Mouse (Mus musculus): ENCODE data around the gene Ppp1r9b.
A peak's percentile ranks its signal among the peaks of the same experiment; 100 is the strongest.

Ppp1r9b gene

DNA sequence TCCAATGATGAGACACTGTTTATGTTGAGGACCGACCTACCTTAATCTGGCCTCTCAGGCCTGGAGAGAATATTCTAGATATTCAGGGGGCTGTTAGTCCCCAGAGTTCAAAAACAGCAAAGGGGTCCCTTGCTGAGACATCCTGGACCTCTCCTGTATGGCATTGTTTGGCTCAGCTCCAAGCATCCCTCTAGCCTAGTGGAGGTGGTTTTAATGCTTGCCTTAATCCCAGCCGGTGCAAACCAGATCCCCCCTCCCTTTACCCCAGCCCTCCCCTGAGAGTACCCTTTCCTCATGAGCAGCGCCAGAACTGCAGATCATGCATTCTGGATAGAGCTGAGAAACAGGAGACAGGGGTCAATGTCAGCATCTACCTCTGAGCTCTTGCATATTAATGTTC, 21.7 kb downstream of the Ppp1r9b start:
- DNase-seq (ENCODE audit: inconsistent age in 2 of 2, low spot score in 1 of 2) = no peak

DNA sequence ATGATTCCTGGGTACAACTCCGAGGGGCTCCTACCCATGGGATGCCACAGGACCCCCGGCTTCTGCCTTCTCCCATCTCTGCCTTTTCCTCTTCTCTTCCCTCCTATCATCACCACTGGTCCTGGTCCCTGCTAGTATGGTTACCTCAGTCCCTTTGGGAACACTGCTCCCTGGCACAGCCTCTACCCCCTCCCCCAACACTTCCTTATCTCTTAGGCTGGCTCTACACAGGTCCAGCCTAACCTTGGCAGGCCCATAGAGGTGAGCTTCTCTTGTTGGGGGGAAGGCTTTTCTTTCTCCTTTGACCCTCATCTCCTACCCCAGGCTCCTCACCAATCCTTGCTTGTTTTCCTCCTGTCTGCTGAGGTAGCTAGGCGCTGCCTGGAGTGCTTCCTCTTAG, 24.6 kb downstream of the Ppp1r9b start:
- DNase-seq (ENCODE audit: inconsistent age in 2 of 2, low spot score in 1 of 2) = no peak

DNA sequence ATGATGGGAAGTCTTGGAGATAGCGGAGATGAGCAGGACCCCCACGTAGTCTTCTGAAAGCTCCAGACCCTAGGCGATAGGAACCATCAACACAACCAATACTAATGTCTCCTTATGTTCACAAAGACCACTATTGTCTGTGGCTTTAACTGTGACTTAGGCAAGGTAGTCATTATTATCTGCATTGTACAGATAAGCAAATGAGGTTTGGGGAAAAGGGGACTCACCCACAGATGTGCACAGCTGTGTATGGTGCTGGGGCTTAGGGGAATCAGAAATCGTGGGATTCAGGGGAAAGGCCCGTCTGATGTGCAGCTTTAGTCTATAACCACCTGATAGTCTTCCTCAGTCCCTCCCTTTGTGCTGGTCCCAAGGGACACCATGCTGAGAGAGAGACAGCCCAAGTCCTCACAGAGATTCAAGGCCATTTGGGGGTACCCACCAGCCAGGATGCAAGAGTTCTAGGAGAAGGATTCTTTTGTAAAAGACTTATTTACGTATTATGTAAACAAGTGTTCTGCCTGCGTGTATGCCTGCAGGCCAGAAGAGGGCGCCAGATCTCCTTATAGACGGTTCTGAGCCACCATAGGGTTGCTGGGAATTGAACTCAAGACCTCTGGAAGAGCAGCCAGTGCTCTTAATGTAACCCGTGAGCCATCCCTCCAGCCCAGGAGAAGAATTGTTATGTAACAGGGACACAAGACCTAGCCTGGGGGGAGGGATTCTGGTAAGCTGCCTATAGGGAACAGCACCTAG, 31.6 kb downstream of the Ppp1r9b start:
- peak in 1 of 2 experiments; percentile 28 for DNase-seq (ENCODE audit: inconsistent age in 2 of 2, low spot score in 1 of 2)

DNA sequence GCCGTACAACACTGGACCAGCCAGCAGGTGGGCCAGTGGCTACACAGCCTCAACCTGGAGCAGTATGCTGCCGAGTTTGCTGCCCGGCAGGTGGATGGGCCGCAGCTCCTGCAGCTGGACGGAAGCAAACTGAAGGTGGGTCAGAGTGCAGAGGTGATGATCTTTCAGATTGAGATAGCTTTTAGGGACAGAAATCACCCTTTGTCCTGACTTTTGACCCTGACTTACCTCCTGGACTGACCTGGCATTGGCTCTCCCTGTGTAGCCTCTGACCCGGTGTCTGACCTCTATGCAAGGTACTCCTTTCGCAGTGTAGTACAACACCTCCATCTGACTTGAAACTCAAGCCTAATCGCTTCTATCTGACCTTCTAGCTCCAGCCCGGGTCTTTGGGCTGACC, 32.6 kb downstream of the Ppp1r9b start:
- DNase-seq (ENCODE audit: inconsistent age in 2 of 2, low spot score in 1 of 2) = no peak

DNA sequence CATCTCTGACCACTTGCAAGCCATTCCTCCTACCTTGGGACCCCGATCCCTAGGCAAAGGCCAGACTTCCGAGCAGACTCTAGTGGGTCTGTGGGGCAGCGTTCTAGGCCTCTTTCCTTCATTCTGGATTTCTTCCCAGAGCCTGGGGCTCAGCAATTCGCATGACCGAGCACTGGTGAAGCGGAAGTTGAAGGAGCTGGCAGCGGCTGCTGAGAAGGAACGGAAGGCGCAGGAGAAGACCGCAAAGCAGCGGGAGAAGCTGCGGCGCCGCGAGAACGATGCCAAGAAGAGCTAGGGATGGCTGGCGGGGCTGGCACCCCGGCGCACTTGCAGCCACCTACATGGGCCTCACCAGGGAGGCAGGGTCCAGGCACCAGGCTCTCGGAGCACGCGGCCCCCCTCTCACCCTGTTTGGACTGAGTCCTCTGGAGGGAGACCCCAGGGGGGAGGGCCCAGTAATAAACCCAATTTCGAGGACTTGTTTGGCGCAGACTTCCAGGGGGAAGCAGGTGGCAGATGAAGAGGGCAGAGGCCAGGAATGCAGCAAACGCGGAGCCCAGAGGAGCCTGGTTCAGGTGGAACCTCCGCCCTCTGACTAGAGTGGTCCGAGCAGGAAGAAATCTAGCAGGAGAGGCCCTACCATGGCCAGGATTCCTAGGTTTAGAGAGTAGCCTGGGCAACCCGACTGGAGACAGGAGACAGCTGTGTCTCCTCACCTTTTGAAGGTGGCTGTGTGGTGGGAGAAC, 33.8 kb downstream of the Ppp1r9b start:
- peak in 1 of 2 experiments; percentile 27 for DNase-seq (ENCODE audit: inconsistent age in 2 of 2, low spot score in 1 of 2)

DNA sequence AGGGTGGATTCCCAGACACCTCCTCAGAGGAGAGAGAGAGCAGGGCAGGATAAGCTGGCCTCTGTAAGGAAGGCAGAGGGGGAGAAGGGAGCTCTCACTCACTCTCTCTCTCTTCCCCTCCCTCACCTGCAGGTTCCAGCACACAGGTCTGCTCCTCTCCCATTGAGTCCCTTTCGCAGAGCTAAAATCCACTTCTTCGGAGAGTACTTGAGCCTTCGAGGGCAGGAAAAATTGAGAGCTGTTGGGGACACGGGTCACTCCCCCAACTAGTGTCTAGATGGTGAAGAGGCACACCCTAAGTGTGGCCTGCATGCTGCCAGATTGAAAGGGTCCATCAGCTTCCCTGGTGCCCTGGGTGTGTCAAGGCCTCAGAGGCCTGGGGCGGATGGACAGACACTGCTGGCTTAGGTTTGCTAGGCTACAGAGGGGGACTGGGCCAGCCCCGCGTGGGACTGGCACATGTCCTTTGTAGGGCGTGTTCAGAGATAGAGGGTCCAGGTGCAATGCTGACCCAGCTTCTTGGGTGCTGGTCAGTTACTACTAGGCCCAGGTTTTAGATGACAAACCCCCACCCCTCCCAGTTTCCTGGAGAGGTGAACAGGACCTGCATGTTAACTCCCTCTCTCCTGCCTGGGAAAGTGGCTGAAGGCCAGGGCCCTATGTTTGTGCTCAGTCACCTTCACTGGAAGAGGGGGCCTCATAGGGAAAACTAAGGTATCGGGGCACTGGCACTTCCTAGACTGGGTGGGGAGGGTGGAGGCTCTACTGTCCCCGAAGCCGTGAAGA, 34.6 kb downstream of the Ppp1r9b start:
- DNase-seq (ENCODE audit: inconsistent age in 2 of 2, low spot score in 1 of 2) = no peak

DNA sequence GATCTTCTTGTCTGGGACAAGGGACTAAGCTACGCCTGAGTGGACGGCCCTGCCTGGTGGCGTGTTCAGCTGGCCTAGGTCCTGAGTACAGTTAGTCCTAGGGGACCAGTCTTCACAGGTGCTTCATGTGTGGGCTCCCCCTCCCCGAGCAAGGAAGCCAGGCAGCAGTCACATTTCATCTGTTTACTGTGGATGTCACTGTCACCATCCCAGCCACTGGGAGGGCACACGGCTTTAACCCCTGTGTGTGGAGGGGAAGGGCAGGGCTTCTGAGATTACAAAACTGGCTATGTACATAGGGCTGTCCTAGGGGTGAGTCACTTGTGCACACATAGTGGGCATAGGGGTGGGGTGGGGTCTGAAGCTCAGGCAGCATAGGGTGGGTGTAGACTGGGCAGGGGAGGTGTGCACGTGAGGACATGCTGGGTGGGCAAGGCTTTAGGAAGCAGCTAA, 35.3 kb downstream of the Ppp1r9b start:
- DNase-seq (ENCODE audit: inconsistent age in 2 of 2, low spot score in 1 of 2) = no peak

DNA sequence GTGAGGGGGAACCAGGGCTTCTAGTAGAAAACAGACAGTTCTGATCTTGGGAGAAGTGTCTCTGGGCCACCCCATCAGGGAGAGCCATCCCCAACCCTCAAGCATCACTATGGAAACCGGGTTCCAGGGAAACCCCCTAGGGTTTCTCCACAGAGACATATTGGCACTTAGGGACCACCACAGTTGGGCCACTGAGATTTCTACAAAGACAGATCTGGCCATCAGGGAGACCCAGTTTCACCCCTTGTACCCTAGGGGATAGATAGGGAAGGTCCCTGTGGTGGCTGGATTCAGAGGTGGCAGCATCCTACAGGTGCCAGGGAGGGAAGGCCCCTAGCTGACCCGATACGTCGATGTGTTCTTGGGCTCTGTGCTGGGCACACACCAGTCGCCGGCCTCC, 36.0 kb downstream of the Ppp1r9b start:
- DNase-seq (ENCODE audit: inconsistent age in 2 of 2, low spot score in 1 of 2) = no peak

DNA sequence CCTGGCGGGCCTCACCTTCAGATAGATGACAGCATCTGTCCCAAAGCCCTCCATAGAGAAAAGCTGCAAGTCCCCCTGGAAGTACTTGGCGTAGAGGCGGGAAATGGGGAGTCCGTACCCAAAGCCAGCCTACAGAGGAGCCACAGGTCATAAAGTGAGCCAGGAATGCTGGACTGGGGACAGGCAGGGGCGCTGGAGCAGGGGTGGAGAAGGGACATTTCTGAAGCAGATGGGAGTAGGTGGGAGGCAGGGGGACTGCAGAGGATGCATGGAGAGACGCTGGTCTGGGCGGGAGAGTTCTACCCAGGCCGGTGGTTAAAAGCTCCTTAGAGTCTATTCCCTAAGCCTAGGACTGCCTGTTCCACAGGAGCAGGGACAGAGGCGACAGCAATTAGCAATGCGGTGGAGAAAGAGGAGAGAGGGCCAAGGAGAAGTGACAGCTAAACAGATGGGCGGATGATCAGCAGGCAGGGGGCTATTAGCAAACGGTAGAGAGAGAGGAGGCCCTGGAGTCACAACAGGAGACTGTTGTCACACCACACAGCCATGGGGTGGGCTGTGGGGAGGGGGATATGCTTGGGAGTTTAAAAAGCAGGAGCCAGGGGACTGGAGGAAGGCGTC, 37.1 kb downstream of the Ppp1r9b start:
- no peak for DNase-seq (ENCODE audit: inconsistent age in 2 of 2, low spot score in 1 of 2)

DNA sequence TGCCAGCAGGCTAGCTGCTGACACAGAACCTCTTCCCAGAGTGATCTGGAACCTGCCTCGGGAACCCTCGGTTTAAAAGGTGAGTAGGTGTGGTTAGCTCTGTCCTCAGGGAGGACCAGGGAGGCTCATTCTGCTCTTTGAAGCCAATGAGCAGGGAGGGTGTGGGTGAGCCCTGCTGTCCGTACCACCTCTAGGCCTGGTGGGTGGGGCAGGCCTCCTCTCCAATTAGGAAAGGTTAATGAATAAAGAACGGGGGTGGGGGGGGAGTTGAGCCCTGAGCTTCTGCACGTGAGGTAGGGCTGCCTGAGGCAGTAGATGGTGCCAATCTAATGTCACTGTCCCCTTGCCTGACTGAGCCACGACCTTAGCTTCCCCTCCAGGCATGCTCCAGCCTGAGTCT, 42.1 kb downstream of the Ppp1r9b start:
- DNase-seq (ENCODE audit: inconsistent age in 2 of 2, low spot score in 1 of 2) = no peak

DNA sequence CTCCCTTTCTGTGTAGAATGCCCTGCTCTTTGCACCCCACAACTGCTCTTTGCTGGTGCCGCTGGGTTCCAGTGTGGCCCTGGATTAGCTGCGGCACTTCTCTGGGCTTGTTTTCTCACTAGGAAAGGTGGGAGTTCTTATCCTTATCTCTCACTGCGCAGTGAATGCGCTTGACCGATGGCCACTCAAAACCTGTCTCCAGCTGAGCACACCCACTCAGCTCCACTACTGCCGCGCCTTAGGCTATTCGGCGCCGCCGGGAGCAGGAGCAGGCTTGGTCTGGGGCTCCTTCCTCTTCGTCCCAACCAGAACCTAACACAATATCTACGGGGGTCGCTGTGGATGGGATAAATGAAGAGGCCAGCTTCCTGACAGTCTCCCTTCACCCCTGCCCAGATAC, 42.8 kb downstream of the Ppp1r9b start:
- no peak for DNase-seq (ENCODE audit: inconsistent age in 2 of 2, low spot score in 1 of 2)

DNA sequence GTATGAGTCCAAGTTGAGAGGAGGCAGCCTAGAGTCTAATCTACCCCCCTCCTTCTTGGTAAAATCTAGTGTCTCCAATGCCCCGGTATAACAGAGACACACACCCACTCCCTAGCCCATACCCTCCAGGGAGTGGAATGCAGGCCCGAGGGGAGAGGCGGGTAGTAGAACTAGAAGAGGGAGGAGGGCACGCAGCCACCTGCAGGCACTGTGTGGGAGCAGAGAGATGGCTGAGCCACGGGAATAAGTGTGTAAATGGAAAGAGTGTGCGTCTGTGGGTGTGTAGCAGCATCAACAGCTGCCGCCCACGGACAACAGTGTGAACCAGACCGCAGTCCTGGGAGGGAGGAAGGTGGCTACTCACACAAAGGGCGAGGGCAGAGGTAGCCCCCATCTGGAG, 44.1 kb downstream of the Ppp1r9b start:
- no peak for DNase-seq (ENCODE audit: inconsistent age in 2 of 2, low spot score in 1 of 2)

DNA sequence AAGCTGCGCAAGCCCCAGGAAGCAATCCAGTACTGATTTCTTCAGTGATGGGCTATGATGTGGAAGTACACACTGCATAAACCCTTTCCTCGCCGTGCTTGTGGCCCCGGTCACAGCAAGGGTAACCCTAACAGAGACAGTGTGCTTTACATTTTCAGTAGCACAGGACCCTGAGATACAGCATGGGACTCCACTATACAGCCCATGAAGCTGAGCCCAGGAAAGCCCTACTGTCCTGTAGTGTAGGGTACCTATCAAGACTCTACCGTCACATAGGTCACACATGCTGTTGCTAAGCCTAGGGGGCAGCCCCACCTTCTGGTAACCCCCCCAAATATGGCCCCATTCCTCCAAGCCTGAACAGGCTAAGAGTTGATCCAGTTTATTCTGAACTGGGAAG, 45.7 kb downstream of the Ppp1r9b start:
- DNase-seq (ENCODE audit: inconsistent age in 2 of 2, low spot score in 1 of 2) = no peak

DNA sequence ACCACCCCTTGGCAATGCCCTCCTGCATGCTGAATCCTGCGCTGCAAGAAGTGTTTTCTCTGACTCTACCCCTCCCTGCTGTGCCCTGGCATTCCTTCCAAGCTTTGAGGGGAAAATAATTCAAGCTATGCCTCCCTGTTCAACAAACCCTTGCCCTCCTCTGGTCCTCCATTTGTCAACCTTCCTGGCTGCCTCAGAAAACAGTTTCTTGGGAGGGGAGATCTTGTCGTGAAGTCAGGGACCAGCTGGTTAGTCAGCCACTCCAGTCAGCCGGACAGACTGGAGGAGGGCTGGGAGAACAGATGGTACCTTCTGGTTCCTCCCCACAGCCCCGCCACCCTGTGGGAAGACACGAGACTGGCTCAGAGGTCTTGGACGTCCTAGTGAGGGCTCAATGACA, 46.5 kb downstream of the Ppp1r9b start:
- no peak for DNase-seq (ENCODE audit: inconsistent age in 2 of 2, low spot score in 1 of 2)

DNA sequence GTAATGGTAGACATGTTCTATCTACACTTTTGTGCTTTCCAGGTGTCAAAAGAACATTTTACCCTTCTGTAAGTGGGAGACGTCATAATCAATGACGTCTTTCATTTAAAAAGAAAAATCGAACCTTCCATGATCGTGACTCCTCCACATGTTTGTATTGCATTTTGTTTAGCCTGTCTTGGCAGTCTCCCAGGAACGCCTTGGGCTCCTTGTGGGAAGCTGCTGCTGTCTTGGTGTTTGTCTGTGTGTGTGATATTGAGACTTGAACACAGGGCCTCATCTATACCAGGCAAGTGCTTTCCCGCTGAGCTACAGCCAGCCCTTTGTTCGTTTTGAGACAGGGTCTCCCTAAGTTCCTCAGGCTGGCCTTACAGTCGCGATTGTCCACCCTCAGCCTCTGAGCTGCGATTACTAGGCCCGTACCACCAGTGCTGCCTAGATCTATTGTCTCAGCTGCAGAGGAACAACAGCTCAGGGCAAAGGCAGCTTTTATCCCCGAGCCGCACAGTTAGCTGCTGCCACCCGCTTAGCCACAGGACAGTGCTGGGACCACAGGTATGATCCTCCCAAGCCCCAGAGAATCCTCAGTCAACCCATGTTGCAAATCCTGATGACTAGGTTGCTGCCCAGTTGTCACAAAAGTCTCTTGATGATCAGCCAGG, 47.5 kb downstream of the Ppp1r9b start:
- no peak for DNase-seq (ENCODE audit: inconsistent age in 2 of 2, low spot score in 1 of 2)

DNA sequence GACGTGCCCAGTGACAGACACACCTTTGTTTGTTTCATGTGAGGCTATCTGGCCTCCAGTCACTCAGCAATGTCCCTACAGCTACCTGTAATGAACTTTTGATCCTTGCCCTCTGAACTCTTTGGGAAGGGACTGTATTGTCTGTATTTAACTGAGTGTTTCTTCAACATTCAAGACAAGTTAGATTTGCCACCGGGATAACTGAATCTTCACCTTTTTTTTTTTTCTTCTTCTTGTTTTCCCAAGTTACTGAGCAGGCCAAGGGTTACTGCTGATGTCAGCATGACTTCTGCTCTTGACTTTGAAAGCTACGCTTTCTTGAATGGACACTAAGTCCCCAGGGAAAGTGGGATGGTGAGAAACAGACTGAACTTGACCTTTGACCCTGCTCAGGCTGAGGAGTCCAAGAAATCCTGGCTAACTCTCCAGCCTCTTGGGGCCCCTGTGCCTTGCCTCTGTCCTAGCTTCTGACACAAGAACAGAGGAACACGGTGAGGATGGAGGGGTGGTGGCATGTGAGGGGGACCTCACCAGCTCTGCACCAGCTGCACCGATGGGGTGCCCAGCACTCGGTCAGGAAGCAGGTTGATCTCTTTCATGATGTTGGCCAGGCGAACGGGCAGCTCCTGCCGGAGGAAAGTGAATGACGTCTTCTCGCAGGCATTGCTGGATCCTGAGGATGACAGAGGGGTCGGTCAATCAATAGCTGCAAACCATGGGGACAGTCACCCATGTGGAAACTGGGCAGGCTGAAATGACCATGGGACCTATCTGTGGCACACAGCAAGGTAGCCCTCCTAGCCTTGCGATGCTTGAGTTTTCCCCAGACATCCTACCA, 48.2 kb downstream of the Ppp1r9b start:
- peak in 1 of 2 experiments; percentile 63 for DNase-seq (ENCODE audit: inconsistent age in 2 of 2, low spot score in 1 of 2)

DNA sequence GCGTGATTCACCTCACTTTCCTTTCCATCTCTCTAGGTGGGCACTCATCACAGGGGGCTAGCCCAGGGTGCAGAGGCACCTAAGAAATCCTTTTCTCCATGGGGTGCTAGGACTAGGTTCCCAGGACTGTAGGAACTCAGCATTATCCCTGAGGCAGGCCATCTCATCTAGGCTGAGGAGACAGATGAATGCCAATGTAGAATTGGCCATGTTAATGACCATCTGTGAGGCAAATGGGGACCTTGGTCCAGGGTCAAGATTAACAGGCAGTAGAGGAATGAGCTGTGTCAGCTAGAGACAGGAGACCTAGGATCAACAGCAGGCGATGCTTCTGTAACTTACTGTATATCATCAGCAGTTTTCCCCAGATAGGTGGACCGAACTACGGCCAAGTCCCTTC, 48.9 kb downstream of the Ppp1r9b start:
- DNase-seq (ENCODE audit: inconsistent age in 2 of 2, low spot score in 1 of 2) = peak in 1 of 2 experiments; percentile 64

DNA sequence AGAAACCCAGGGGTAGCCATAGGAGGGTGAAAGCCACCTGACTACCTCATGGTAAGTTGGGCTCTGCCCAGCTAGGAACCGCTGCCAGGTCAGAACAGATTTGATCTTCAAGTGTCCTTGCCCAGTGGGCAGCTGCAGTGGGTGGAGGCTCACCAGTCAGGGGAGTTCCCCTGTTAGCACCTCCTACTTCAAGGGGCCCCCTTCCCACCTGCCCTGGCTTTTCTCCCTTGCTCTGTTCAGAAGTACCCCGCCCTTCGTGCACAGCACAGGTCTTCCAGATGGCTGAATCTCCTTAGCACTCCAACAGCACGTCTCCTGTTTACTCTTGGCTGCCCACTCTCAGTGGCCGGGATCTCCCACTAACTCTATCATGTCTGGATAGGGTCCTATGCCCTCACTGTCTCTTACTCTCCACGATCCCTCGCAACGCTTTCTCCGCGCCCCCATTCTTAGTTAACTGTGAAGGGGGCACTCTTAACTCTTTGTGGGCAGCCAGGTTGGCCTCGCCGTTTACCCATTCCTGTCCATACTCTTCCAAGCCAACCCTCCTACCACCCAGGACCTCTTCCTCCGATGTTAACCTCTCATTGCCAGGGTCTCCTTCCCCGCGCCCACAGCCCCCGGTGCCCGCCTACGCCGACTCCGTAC, 49.8 kb downstream of the Ppp1r9b start:
- DNase-seq (ENCODE audit: inconsistent age in 2 of 2, low spot score in 1 of 2) = peak; percentile 66 to 88

DNA sequence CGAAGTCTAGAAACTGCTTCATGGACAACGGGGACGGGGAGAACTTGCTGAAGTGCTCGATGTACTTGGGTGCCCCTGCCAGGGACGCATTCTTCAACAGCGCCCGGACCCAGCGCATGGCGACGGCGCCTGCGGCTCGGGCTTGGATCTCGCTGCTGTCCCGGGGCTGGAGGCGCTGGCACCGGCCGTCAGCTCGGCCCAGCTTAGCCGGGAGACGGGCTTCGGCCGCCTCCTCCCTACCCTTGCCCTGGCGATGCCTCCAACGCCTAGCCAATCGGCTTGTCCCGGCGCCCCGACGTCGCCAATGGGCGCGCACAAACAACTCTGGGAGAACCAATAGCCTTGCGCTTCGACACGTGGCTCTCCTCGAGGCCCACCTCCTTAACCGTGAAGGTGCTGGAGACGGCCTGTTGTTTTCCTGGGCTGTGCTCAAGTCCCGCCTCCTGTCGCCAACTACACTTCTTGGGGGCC, 50.3 kb downstream of the Ppp1r9b start, which contains the start of gene Pdk2:
Gene Pdk2, minus strand, starts transcription at position 216 of the 471 bp plus-strand sequence.
- peak; percentile 98 to 99 for DNase-seq (ENCODE audit: inconsistent age in 2 of 2, low spot score in 1 of 2)

Measured in adrenal gland, adult (tissue).